Mouse (Mus musculus) CH12F3 (cell line): Measurements from ENCODE around the gene Mul1.

ENCODE experiments used
- in situ Hi-C: fragments of 300-500 bp; cut with MboI; formaldehyde crosslinking; loops from 2 replicates; pipeline ENCODE4 v1.14.3; 2020; ENCODE audit warnings: low sequenced_read_pairs

Gene Mul1

DNA sequence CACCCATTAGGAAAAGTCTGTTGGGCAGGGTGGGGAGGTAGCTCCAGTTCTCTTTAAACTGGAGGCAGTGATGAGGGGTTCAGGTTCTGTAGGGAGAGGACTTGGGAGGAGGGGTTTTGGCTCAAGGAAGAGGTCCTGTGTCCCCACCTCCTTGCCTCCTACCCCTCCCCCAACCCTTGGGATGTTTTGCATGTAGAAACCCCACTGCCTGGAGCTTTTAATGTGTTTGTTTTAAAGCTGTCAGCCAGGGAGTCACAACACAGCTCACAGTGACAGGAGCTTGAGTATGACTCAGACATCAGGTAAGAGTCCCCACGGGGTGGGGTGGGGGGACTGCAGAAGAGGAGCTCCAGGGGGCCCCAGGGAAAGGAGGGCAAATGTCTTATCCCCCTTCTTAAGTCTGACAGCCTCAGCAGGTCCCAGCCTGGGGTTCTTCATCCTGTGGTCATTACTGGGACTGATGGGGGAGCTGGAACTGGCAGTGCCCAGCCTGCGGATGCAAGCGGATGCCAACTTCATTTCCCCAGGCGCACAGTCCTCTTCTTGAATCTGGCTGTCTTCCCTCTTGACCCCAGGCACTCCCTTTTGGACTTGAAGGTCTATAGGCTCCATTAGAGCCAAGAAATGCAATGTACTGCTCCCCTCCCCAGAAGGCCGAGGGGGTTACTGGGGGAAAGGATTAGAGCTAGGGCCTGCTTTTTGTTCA lies 24.4 kb downstream of the Mul1 start:
- in situ Hi-C loops: no loop called here

DNA sequence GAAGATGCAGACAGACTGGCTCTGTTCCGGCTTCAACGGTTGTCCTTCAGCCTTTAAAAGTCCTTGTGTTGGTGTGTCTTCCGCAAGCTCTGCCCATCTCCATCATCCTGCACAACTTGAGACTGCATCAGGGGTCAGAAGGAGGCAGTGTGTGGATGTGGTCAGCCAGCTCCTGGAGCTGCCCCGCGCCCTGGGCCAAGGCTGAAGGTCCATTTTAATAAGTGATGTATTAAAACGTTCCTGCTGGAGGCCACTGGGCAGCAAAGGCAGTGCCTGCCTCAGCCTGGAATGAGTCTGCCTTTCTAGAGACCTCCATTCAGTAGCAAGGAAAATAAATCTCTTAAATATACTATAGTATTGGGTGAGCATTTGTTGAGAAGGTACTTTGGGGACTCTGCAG lies 25.3 kb downstream of the Mul1 start:
- in situ Hi-C loops: no loop called here

DNA sequence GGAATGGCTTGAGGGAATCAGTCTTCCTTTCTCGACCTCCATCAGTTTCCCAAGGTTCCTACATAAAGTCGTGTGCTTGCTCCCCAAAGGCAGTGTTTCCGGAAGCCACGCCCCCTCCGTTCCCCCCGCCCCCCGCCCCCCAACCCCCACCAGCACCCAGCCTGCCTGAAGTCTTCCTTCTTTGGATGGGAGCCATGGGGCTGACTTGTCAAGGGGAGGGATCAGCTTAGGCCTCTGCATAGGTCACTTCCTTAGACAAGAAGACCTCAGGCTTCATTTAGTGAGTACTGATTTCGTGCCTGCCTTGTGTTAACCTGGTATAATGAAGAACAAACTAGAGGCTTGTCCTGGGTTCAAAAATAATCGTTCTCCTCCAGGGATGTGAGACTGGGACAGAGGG lies 26.4 kb downstream of the Mul1 start:
- in situ Hi-C loops: no loop called here

DNA sequence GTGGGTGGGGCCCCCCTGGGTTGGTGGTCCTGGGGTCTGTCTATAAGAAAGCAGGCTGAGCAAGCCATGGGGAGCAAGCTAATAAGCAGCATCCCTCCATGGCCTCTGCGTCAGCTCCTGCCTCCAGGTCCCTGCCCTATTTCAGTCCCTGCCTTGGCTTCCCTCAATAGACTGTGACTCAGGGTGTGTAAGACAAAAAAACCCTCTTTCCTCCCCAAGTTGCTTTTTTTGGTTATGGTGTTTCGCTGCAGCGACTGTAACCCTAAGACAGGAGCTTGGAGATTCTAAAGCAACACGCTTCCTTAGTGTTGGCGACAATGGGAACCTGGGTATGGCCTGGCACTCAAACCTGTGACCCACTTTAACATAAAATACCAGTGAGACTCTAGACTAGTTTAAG lies 27.0 kb downstream of the Mul1 start:
- in situ Hi-C loops: no loop called here

GRCm38 (mm10) chr4:138462971-138463831 lies 28.7 kb downstream of the Mul1 start:
- in situ Hi-C loops: no loop called here

DNA sequence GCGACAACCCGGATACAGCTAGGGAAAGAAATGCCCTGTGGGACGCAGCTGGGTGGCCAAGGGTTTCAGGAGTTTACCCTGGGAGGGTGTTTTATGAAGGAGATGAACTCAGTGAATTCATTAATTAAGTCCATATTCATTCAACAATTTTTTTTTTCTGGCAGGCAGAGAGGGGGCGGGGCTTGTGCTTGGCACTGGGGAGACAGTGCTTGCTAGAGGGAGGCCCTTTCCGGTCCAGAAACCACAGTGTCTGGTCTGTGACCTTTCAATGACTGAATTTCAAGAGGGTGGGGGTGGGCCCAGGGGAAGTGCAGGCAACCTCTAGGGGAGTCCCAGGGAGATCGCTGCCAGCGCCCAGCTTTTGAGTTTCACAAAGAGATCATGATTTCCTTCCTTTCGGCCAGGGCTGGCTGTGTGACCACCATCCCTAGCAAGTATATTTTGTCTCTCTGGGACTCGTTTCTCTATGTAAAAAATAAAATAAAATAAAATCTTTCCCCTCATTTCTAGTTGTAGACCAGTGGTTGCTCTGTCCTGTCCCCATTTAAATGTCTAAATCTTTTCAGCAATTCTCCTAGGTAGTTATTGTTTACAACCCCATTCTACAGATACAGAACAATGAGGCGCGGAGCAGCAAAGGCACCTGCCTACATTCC lies 29.5 kb downstream of the Mul1 start:
- in situ Hi-C loops: no loop called here

DNA sequence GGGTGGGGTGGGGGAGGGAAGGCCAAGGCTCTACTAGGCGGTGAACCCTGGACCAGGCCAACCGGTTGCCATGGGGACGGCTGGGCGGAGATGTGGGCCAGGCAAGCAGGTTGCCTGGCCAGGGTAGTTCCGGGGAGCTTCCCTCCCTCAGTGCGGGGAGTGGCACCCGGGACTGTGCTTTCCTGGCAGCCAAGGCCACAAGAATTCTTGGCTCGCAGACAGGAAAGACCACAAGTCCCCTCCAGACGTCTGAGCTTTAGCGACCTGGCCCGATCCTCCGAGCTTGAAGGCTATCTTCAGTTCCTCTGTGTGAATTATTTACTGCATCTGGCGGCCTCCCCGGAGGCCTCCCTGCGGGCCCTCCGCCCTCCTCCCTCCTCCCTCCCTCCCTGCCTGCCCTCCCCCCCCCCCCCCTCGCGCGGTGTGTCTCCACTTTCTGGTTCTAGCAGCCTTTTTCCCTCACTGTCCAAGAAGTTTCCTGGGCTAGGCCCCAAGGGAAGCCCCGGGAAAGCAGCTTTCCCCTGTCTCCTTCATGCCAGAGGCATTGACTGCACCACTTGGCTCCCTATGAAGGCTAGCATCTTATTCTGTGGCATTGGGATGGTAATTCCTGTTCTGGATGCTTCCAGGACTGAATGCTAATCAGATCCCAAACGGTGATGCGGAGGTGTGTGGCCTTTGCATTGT lies 30.3 kb downstream of the Mul1 start:
- in situ Hi-C loops: no loop called here

- in situ Hi-C loops: no loop called here
These were observed 31.0 kb downstream of the Mul1 start for GRCm38 (mm10) chr4:138465446-138465845.

- in situ Hi-C loops: no loop called here
These were observed 32.2 kb downstream of the Mul1 start for GRCm38 (mm10) chr4:138466690-138467089.

- in situ Hi-C loops: no loop called here
These were observed 33.0 kb downstream of the Mul1 start for GRCm38 (mm10) chr4:138467451-138467850.

GRCm38 (mm10) chr4:138469080-138469479 lies 34.6 kb downstream of the Mul1 start:
- in situ Hi-C loops: no loop called here

- in situ Hi-C loops: no loop called here
These were observed 36.8 kb downstream of the Mul1 start for GRCm38 (mm10) chr4:138471241-138471640.

DNA sequence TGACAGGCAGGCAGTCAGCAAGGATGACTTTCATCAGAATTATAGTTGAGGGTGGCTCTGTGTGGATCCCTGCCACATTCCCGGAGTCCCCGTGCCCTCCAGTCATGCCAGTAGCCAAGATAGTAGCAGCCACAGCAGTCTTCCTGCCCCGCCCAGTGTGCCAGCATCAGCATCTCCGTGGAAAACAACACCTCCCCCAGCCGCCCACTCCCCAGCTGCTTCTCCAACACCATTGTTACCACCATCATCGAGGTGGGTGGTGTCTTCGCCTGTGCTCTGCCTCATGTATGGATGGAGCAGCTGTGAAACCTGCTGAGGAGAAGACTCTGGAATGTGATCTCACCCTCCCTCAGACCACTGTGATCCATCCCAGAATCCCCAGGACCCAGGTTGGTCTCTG lies 45.1 kb downstream of the Mul1 start:
- in situ Hi-C loops: no loop called here

DNA sequence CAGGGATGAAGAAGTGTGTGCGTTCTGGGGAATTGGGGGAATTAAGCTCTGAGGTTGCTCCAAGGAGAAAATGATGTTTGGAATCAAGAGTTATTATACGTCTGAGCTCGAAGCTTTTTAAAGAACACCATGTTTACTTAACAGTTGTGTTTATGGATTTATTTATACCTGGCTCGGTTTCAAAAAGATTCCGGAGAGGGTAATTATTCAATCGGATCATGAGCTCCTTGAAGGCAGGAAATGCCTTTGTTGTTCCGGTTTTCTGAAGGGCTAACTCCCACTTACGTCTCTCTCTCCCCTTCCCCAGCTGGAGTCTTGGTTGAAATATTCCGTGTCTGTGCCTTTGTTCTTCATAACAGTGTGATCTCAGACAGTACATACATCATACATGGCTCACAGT lies 46.5 kb downstream of the Mul1 start:
- in situ Hi-C loops: no loop called here

- in situ Hi-C loops: no loop called here
These were observed 48.2 kb downstream of the Mul1 start for GRCm38 (mm10) chr4:138482721-138483120.

- in situ Hi-C loops: no loop called here
These were observed 53.8 kb downstream of the Mul1 start for GRCm38 (mm10) chr4:138488241-138488640.

DNA sequence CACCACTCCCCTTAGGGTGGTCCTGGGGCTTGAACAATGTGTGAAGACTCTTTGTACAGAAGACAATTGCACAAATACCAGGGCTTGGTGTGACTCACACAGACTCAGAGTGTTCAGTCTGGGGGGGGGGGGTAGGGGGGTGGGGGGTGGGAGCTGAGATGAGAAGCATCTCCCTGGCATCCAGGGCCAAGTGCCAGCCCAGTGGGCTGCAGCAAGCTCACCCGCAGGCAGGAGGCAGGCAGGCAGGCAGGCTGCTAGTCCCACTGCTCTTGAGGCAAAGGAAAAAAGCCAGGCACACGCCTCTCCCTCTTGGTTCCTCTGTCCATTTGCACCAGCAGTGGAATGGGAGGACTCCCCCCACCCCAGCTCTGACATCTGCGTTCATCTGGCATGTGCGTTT lies 56.6 kb downstream of the Mul1 start:
- in situ Hi-C loops: no loop called here
